Mouse (Mus musculus): ENCODE data around the gene Mrpl20. TPM values are rescaled to one million over a fixed set of nuclear protein-coding genes. Genes with fewer than 3 reads are reported as not detected.

The Mrpl20 gene
- total and polyA plus RNA-seq, 2 experiments = 29.7 to 72.4 TPM

- H3K4me3 ChIP-seq (ENCODE audit: insufficient read depth, low read depth, low read length) = no peak overlapping the region
- H3K4me1 ChIP-seq (ENCODE audit: control insufficient read depth, insufficient read depth, low read length) = peaks cover 10% of the 10 kb centered on the region
- H3K27ac ChIP-seq (replicated peaks; ENCODE audit: insufficient read depth, low read depth, low read length) = no peak overlapping the region
- no peaks in the 10 kb centered on the region for H3K27me3 ChIP-seq (ENCODE audit: control insufficient read depth, insufficient read depth, low read length)
- WGBS = 69% methylated on average over 2 of the region's 2 CpGs
- TF ChIP-seq CTCF (IDR thresholded peaks at IDR 0.05; ENCODE audit: low read depth, low read length) = no peak
- TF ChIP-seq POLR2A (IDR thresholded peaks at IDR 0.05; ENCODE audit: extremely low read depth, insufficient read depth, low read length) = no peak
- no peak overlapping the region for H3K9ac ChIP-seq (ENCODE audit: low read depth, low read length)
- no peaks in the 10 kb centered on the region for H3K79me2 ChIP-seq (ENCODE audit: control insufficient read depth, insufficient read depth, low read length)
- DNase-seq (ENCODE audit: extremely low read depth, low read depth, low spot score) = no peak
- no peaks in the 10 kb centered on the region for H3K36me3 ChIP-seq (ENCODE audit: control insufficient read depth, insufficient read depth, low read length)
Measured at GRCm38 (mm10) chr4:155777816-155778215, 24.9 kb upstream of the Mrpl20 start.

- no peaks in the 10 kb centered on the region for H3K79me2 ChIP-seq (ENCODE audit: control insufficient read depth, insufficient read depth, low read length)
- H3K27me3 ChIP-seq (ENCODE audit: control insufficient read depth, insufficient read depth, low read length) = no peaks in the 10 kb centered on the region
- H3K4me1 ChIP-seq (ENCODE audit: control insufficient read depth, insufficient read depth, low read length) = peaks cover 10% of the 10 kb centered on the region
- no peak overlapping the region for H3K27ac ChIP-seq (replicated peaks; ENCODE audit: insufficient read depth, low read depth, low read length)
- no peak for DNase-seq (ENCODE audit: extremely low read depth, low read depth, low spot score)
- WGBS = 84% methylated on average over 4 of the region's 4 CpGs
- no peaks in the 10 kb centered on the region for H3K36me3 ChIP-seq (ENCODE audit: control insufficient read depth, insufficient read depth, low read length)
- H3K9ac ChIP-seq (ENCODE audit: low read depth, low read length) = no peak overlapping the region
- TF ChIP-seq CTCF (IDR thresholded peaks at IDR 0.05; ENCODE audit: low read depth, low read length) (no peak), POLR2A (IDR thresholded peaks at IDR 0.05; ENCODE audit: extremely low read depth, insufficient read depth, low read length) (no peak)
- H3K4me3 ChIP-seq (ENCODE audit: insufficient read depth, low read depth, low read length) = no peak overlapping the region
Measured at GRCm38 (mm10) chr4:155779498-155779897, 23.2 kb upstream of the Mrpl20 start.

- Histone ChIP-seq H3K36me3 (ENCODE audit: control insufficient read depth, insufficient read depth, low read length) (no peaks in the 10 kb centered on the region), H3K27me3 (ENCODE audit: control insufficient read depth, insufficient read depth, low read length) (no peaks in the 10 kb centered on the region), H3K4me1 (ENCODE audit: control insufficient read depth, insufficient read depth, low read length) (peaks cover 10% of the 10 kb centered on the region), H3K4me3 (ENCODE audit: insufficient read depth, low read depth, low read length) (no peak overlapping the region), H3K9ac (ENCODE audit: low read depth, low read length) (no peak overlapping the region), H3K79me2 (ENCODE audit: control insufficient read depth, insufficient read depth, low read length) (no peaks in the 10 kb centered on the region), H3K27ac (replicated peaks; ENCODE audit: insufficient read depth, low read depth, low read length) (no peak overlapping the region)
- DNase-seq (ENCODE audit: extremely low read depth, low read depth, low spot score) = no peak
- WGBS = 76% methylated on average over 6 of the region's 6 CpGs
- TF ChIP-seq POLR2A (IDR thresholded peaks at IDR 0.05; ENCODE audit: extremely low read depth, insufficient read depth, low read length) (no peak), CTCF (IDR thresholded peaks at IDR 0.05; ENCODE audit: low read depth, low read length) (no peak)
Measured at GRCm38 (mm10) chr4:155780895-155781294, 21.8 kb upstream of the Mrpl20 start.

GRCm38 (mm10) chr4:155783486-155784080 is 19.1 kb upstream of the Mrpl20 start:
- Histone ChIP-seq H3K79me2 (ENCODE audit: control insufficient read depth, insufficient read depth, low read length) (no peaks in the 10 kb centered on the region), H3K27ac (replicated peaks; ENCODE audit: insufficient read depth, low read depth, low read length) (peak overlapping the region; percentile 97), H3K9ac (ENCODE audit: low read depth, low read length) (peak overlapping the region; percentile 98), H3K27me3 (ENCODE audit: control insufficient read depth, insufficient read depth, low read length) (no peaks in the 10 kb centered on the region), H3K4me1 (ENCODE audit: control insufficient read depth, insufficient read depth, low read length) (no peaks in the 10 kb centered on the region; the same call in 1 of the 2 replicates), H3K36me3 (ENCODE audit: control insufficient read depth, insufficient read depth, low read length) (no peaks in the 10 kb centered on the region), H3K4me3 (ENCODE audit: insufficient read depth, low read depth, low read length) (peak overlapping the region; percentile 74)
- 14% methylated on average over 16 of the region's 16 CpGs for WGBS
- TF ChIP-seq CTCF (IDR thresholded peaks at IDR 0.05; ENCODE audit: low read depth, low read length) = no peak
- TF ChIP-seq POLR2A (IDR thresholded peaks at IDR 0.05; ENCODE audit: extremely low read depth, insufficient read depth, low read length) = no peak
- DNase-seq (ENCODE audit: extremely low read depth, low read depth, low spot score) = peak; percentile 90

- WGBS = under 1% methylated on average over 51 of the region's 52 CpGs
Measured at GRCm38 (mm10) chr4:155784081-155784701, 18.5 kb upstream of the Mrpl20 start.

GRCm38 (mm10) chr4:155785246-155785645 is 17.4 kb upstream of the Mrpl20 start:
- H3K9ac ChIP-seq (ENCODE audit: low read depth, low read length) = no peak overlapping the region
- DNase-seq (ENCODE audit: extremely low read depth, low read depth, low spot score) = no peak
- no peaks in the 10 kb centered on the region; the same call in 1 of the 2 replicates for H3K4me1 ChIP-seq (ENCODE audit: control insufficient read depth, insufficient read depth, low read length)
- H3K79me2 ChIP-seq (ENCODE audit: control insufficient read depth, insufficient read depth, low read length) = no peaks in the 10 kb centered on the region
- no peaks in the 10 kb centered on the region for H3K36me3 ChIP-seq (ENCODE audit: control insufficient read depth, insufficient read depth, low read length)
- H3K27ac ChIP-seq (replicated peaks; ENCODE audit: insufficient read depth, low read depth, low read length) = no peak overlapping the region
- TF ChIP-seq POLR2A (IDR thresholded peaks at IDR 0.05; ENCODE audit: extremely low read depth, insufficient read depth, low read length) (no peak), CTCF (IDR thresholded peaks at IDR 0.05; ENCODE audit: low read depth, low read length) (no peak)
- H3K4me3 ChIP-seq (ENCODE audit: insufficient read depth, low read depth, low read length) = no peak overlapping the region
- 95% methylated on average over 10 of the region's 10 CpGs for WGBS
- H3K27me3 ChIP-seq (ENCODE audit: control insufficient read depth, insufficient read depth, low read length) = no peaks in the 10 kb centered on the region

More at GRCm38 (mm10) chr4:155784081-155784701, 18.5 kb upstream of the Mrpl20 start:
- Histone ChIP-seq H3K9ac (ENCODE audit: low read depth, low read length) (peak overlapping the region; percentile 98), H3K4me1 (ENCODE audit: control insufficient read depth, insufficient read depth, low read length) (no peaks in the 10 kb centered on the region; the same call in 1 of the 2 replicates), H3K36me3 (ENCODE audit: control insufficient read depth, insufficient read depth, low read length) (no peaks in the 10 kb centered on the region), H3K79me2 (ENCODE audit: control insufficient read depth, insufficient read depth, low read length) (no peaks in the 10 kb centered on the region), H3K27me3 (ENCODE audit: control insufficient read depth, insufficient read depth, low read length) (no peaks in the 10 kb centered on the region), H3K27ac (replicated peaks; ENCODE audit: insufficient read depth, low read depth, low read length) (peak overlapping the region; percentile 97), H3K4me3 (ENCODE audit: insufficient read depth, low read depth, low read length) (peak overlapping the region; percentile 74)
- DNase-seq (ENCODE audit: extremely low read depth, low read depth, low spot score) = peak; percentile 82
- TF ChIP-seq POLR2A (IDR thresholded peaks at IDR 0.05; ENCODE audit: extremely low read depth, insufficient read depth, low read length) = peak; percentile 93
- TF ChIP-seq CTCF (IDR thresholded peaks at IDR 0.05; ENCODE audit: low read depth, low read length) = peak; percentile 66

Measured in liver, adult 2 months (tissue).